Mouse (Mus musculus) intestine, embryonic 14.5 days (tissue): Measurements from ENCODE around the gene Hnrnpl. TPM values are rescaled to one million over a fixed set of nuclear protein-coding genes. Genes with fewer than 3 reads are reported as not detected.
A peak's percentile ranks its signal among the peaks of the same experiment; 100 is the strongest.

Experiments used
- ATAC-seq: fragments of 200-750 bp; cut with Nextera tagmentation; replicated peaks from 2 replicates; pipeline ENCODE4 v1.8.0; 2017; ENCODE audit warnings: low read depth, moderate number of reproducible peaks, moderate TSS enrichment, moderate library complexity; ENCODE audit not compliant: low FRiP score, low TSS enrichment
- DNase-seq: peaks from one replicate; pipeline ENCODE4 v3.0.0-alpha.2; 2018; ENCODE audit warnings: low spot score
- H3K27ac ChIP-seq: fragments of 300-500 bp; sonication (generic); 2 replicates; pipeline ENCODE4 v1.5.1; 2014; ENCODE audit warnings: low read depth, mild to moderate bottlenecking, control low read depth
- H3K27me3 ChIP-seq: fragments of 300-500 bp; sonication (generic); replicated peaks from 2 replicates; pipeline ENCODE4 v1.6.1; 2014; ENCODE audit warnings: low read length, control low read depth; ENCODE audit not compliant: control insufficient read depth, insufficient read depth
- H3K36me3 ChIP-seq: fragments of 300-500 bp; sonication (generic); 2 replicates; pipeline ENCODE4 v1.6.1; 2014; ENCODE audit warnings: low read length, control low read depth; ENCODE audit not compliant: control insufficient read depth, insufficient read depth
- H3K4me1 ChIP-seq: fragments of 300-500 bp; sonication (generic); replicated peaks from 2 replicates; pipeline ENCODE4 v1.6.1; 2014; ENCODE audit warnings: low read length, control low read depth, mixed read lengths; ENCODE audit not compliant: control insufficient read depth, insufficient read depth
- H3K4me2 ChIP-seq: fragments of 300-500 bp; sonication (generic); 2 replicates; pipeline ENCODE4 v1.6.1; 2014; ENCODE audit warnings: low read length
- H3K4me3 ChIP-seq: fragments of 300-500 bp; sonication (generic); 2 replicates; pipeline ENCODE4 v1.5.1; 2014; ENCODE audit warnings: low read depth, low read length, control low read depth, mixed read lengths
- H3K9ac ChIP-seq: fragments of 300-500 bp; sonication (generic); 2 replicates; pipeline ENCODE4 v1.6.1; 2014; ENCODE audit warnings: mild to moderate bottlenecking, low read length
- H3K9me3 ChIP-seq: fragments of 300-500 bp; sonication (generic); 2 replicates; pipeline ENCODE4 v1.6.1; 2016; ENCODE audit warnings: low read length, control low read depth; ENCODE audit not compliant: control insufficient read depth
- WGBS: fragments of 180-500 bp; shearing (Covaris S2); extraction: QIAGEN DNeasy Blood & Tissue Kit; methylation state at CpG from one replicate; pipeline ENCODE4 v1.1.7; 2014; 5-methylcytosine and 5-hydroxymethylcytosine counted together
- polyA plus RNA-seq: library from polyadenylated mRNA; unstranded; fragments of >200 nt; fragmentation: Nextera tagmentation; extraction: Ambion mirVana; gene quantifications from 2 replicates; pipeline ENCODE4 v1.2.1, GENCODE M21; 2014

The Hnrnpl gene
- polyA plus RNA-seq, 1 experiment from 2014 or later = 232 TPM

DNA sequence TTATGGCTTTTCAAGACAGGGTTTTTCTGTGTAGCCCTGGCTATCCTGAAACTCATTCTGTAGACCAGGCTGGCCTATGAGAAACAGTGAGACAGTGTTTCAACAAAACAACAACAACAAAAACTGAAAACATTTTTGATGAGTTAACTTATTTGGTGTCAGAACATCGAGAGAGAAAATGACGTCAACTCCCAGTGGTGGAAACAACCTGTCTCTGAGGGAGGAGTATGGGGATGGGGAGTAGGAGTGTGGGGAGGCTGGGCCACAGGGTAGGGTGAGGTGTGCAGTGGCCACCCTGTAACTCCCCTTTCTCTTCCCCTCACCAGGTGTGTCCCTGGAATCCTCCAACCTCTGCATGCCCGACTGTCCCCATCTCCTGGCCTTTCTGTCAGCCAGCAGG, 13.8 kb upstream of the Hnrnpl start:
- Histone ChIP-seq H3K9ac (no peak overlapping the region), H3K27ac (no peak overlapping the region), H3K4me1 (peaks cover 15% of the 10 kb centered on the region; the same call in 1 of the 2 replicates), H3K9me3 (no peaks in the 10 kb centered on the region), H3K36me3 (no peaks in the 10 kb centered on the region), H3K27me3 (no peaks in the 10 kb centered on the region), H3K4me2 (no peak overlapping the region), H3K4me3 (no peak overlapping the region)
- DNase-seq (no peak), ATAC-seq (no peak)
- WGBS = 79% methylated on average over 3 of the region's 3 CpGs

DNA sequence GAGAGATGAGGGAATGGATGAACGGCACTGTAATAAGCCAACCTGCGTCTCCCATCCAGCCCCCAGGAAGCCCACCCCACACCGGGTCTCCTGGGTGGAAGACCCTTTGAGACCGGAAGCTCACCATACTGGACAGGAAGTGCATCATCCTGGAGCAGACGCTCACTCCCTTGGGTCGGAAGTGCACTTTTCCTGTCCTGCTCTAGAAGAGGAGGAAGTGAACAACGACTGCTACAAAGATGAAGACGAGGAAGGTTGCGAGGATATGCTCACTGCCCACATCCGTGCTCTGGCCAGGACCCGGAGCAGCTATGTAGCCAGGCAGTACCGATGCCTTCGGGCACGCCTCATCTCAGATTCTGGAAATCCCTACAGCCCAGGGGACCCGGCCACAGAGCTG, 12.5 kb upstream of the Hnrnpl start:
- Histone ChIP-seq H3K9ac (no peak overlapping the region), H3K9me3 (no peaks in the 10 kb centered on the region), H3K4me2 (peak overlapping the region; percentile 13), H3K27ac (no peak overlapping the region), H3K36me3 (no peaks in the 10 kb centered on the region), H3K4me3 (no peak overlapping the region), H3K4me1 (0 out of 2 replicates have a peak, but pooled peaks cover 7% of the 10 kb centered on the region), H3K27me3 (no peaks in the 10 kb centered on the region)
- ATAC-seq (no peak), DNase-seq (no peak)
- WGBS = 74% methylated on average over 15 of the region's 15 CpGs

DNA sequence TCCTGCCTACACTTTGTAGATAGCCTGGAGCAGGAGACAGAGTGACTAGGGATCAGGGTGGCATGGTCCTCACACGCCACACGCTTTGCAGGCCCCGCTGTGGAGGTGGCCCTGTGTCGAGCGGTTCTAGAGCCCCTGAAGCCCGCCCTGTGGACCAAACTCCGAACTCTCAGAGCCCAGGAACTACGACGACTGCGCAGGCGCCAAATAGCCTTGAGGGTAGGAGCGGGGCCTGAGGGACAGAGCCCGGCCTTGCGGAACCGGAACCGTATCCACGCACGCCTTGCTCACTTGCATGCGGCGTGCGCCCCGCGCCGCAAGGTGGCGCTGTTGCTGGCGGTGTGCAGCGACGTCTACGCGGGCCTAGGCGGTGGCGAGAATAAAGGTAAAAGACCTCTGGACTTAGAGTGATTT, 11.8 kb upstream of the Hnrnpl start:
- Histone ChIP-seq H3K27me3 (no peaks in the 10 kb centered on the region), H3K4me2 (peak overlapping the region; percentile 13), H3K9me3 (no peaks in the 10 kb centered on the region), H3K4me1 (peaks cover 10% of the 10 kb centered on the region; the same call in 1 of the 2 replicates), H3K9ac (peak overlapping the region; percentile 1; the same call in 1 of the 2 replicates), H3K36me3 (no peaks in the 10 kb centered on the region), H3K4me3 (0 out of 2 replicates have a peak overlapping the region, but pooled peaks have one; percentile 2), H3K27ac (peak overlapping the region; percentile 3; the same call in 1 of the 2 replicates)
- WGBS = 15% methylated on average over 32 of the region's 32 CpGs
- ATAC-seq = peak; percentile 68; the same call in 1 of the 2 replicates
- peak; percentile 81 for DNase-seq

DNA sequence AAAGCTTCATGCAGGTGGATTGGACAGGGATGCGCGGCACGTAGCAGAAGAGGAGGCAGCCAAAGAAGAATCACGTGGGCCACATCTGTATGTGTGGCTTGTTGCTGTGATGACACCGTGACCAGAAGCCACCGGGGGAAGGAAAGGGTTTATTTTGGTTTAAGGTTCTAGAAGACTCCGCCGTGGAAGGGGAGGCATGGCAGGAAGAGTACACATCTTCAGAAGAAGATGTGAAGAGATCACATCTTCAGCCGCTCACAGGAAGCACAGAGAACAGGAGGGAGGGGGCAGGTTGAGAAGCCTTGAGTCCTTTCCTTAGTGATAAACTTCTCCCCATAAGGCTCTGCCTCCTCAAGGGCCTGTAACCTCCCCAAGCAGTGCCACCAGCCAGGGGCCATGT, 8.3 kb upstream of the Hnrnpl start:
- no peaks in the 10 kb centered on the region for H3K27me3 ChIP-seq
- no peak overlapping the region for H3K4me2 ChIP-seq
- H3K36me3 ChIP-seq = no peaks in the 10 kb centered on the region
- H3K9ac ChIP-seq = no peak overlapping the region
- 95% methylated on average over 9 of the region's 9 CpGs for WGBS
- no peak for DNase-seq
- H3K4me3 ChIP-seq = no peak overlapping the region
- H3K9me3 ChIP-seq = no peaks in the 10 kb centered on the region
- no peak overlapping the region for H3K27ac ChIP-seq
- ATAC-seq = no peak
- H3K4me1 ChIP-seq = peaks cover 31% of the 10 kb centered on the region

DNA sequence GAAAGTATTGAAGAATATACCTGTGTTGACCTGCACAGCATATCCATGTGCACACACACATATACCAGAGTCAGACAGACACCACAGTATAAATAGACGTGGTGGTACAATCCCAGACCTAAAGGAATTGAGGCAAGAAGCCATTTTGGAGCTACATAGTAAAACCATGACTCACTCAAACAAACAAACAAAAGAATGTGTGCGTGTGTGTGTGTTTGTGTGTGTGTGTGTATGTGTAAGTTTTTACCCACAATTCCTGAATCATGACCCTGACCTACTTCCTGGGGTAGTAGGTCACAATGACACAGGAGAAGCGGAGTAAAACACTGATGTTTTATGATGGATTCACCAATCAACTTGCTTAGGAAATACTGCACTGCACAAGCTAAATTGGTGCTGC, 6.9 kb upstream of the Hnrnpl start:
- peaks cover 31% of the 10 kb centered on the region for H3K4me1 ChIP-seq
- H3K27ac ChIP-seq = peak overlapping the region; percentile 90
- 49% methylated on average over 3 of the region's 3 CpGs for WGBS
- ATAC-seq (no peak), DNase-seq (no peak)
- no peak overlapping the region for H3K4me3 ChIP-seq
- H3K36me3 ChIP-seq = no peaks in the 10 kb centered on the region
- H3K4me2 ChIP-seq = no peak overlapping the region
- H3K9ac ChIP-seq = no peak overlapping the region
- H3K27me3 ChIP-seq = no peaks in the 10 kb centered on the region
- H3K9me3 ChIP-seq = no peaks in the 10 kb centered on the region

DNA sequence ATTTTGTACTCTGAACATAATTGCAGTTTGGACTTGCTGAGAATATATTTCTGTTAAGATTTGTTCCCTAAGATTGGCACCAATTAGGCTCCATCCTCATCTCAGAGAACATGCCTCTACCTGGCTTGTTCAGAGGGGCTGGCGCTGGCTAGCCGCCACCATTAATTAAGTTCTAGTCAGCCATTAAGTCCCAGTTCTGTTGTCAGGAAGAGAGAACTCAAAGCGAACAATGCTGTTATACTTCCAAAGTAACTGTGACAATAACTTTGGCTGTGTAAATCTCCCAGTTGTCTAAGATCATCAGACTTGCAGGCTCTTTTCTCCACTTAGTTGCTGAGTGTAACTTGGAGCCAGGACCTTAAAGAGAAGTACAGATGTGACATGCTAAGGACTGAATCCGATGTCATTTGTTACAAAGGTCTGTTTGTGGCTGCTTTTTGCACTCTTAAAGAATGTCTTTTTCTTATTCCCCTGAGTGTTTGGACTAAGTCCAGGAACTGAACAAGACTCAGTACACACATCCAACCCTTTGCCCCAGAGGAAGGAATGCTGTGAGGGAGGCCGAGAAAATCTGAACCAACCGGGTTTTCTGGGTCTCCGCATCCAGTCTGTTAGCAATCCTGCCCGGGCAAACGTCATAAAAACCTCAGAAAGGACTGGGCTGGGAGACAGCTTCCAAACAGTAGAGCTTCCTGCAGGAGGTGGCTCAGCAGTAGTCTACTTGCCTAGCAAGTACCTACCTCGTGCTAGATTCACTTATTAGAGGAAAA, 6.3 kb upstream of the Hnrnpl start:
- no peaks in the 10 kb centered on the region for H3K36me3 ChIP-seq
- no peaks in the 10 kb centered on the region for H3K9me3 ChIP-seq
- ATAC-seq (peak; percentile 59), DNase-seq (peak; percentile 82)
- peak overlapping the region; percentile 23 for H3K4me2 ChIP-seq
- peaks cover 27% of the 10 kb centered on the region for H3K4me1 ChIP-seq
- H3K9ac ChIP-seq = peak overlapping the region; percentile 5
- H3K4me3 ChIP-seq = no peak overlapping the region
- WGBS = 9% methylated on average over 10 of the region's 10 CpGs
- no peaks in the 10 kb centered on the region for H3K27me3 ChIP-seq
- peak overlapping the region; percentile 90 for H3K27ac ChIP-seq

DNA sequence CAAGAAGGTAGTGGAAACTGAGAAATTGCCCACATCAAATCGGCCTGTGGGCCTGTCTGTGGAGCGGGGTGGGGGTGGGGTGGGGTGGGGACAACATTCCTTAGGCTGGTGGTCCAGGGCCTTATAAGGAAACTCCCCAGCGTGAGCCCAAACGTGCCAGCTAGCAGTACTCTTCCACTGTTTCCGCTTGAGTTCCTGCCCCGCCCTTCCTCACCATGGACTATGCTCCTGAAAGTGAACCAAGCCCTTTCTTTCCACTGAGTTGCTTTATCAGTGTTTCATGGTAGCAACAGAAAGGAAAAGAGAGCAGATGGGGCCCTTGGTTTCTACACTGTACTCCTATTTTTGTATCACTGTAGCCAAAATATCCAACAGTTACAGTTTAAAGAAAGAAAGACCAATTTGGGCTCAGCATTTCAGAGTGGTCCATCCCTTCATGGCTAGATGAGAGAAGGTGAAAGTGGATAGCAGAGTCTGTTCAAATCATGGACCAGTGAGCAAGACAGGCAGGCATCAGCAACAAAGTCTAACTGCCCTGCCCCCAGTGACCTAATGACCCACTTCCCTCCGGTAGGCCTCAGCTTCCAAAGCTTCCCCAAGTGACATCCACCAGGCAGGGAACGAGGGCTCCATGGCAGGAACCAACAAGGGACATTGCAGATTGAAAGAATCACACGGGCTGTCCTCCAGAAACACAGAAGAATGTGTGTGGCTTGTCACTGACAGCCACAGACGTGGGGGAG, 5.3 kb upstream of the Hnrnpl start:
- 8% methylated on average over 10 of the region's 10 CpGs for WGBS
- Histone ChIP-seq H3K27ac (peak overlapping the region; percentile 90), H3K4me3 (no peak overlapping the region), H3K4me1 (peaks cover 32% of the 10 kb centered on the region), H3K9me3 (no peaks in the 10 kb centered on the region), H3K9ac (peak overlapping the region; percentile 16), H3K4me2 (peak overlapping the region; percentile 23), H3K27me3 (no peaks in the 10 kb centered on the region), H3K36me3 (no peaks in the 10 kb centered on the region)
- ATAC-seq = peak; percentile 51
- no peak for DNase-seq

DNA sequence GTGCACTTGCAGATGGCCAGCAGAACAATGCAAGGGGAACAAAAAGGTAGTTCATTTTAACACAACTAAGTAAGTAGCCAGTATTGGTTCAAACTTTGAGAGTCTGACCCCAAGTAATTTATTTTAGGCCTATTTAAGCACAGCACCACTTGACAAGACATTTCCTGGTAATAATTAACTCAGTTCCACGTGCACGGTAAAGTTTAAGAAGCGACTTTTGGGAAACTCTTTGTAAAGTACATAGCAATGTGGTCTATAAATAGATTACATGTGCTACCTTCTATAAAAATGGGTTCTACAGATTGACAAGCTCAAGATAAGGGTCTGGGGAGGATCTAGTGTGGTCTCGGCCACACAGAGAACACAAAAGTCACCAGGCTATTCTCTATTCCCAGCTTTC, 4.6 kb upstream of the Hnrnpl start:
- no peak overlapping the region for H3K4me3 ChIP-seq
- peak overlapping the region; percentile 23; the same call in 1 of the 2 replicates for H3K4me2 ChIP-seq
- H3K27me3 ChIP-seq = no peaks in the 10 kb centered on the region
- H3K4me1 ChIP-seq = peaks cover 36% of the 10 kb centered on the region
- H3K9ac ChIP-seq = no peak overlapping the region
- WGBS = 26% methylated on average over 4 of the region's 4 CpGs
- ATAC-seq = 0 out of 2 replicates have a peak, but pooled peaks have one; percentile 12
- no peaks in the 10 kb centered on the region for H3K36me3 ChIP-seq
- peak overlapping the region; percentile 90 for H3K27ac ChIP-seq
- DNase-seq = no peak
- H3K9me3 ChIP-seq = no peaks in the 10 kb centered on the region
